Mouse (Mus musculus): ENCODE measurements around the gene Tmem53. TPM values are rescaled to one million over a fixed set of nuclear protein-coding genes. Genes with fewer than 3 reads are reported as not detected.
"Not testable (repeated sequence)": the region's sequence is repeated elsewhere in the genome, so short reads cannot be mapped to it uniquely, and the experiment has no call there.

Gene Tmem53
- polyA plus RNA-seq, 1 experiment from 2014 or later, result 6.7 TPM

- ATAC-seq (ENCODE audit: insufficient read depth), result no peak
Observed at GRCm38 (mm10) chr4:117252351-117252750, 600 bp downstream of the Tmem53 start.

GRCm38 (mm10) chr4:117252755-117253154, 1.0 kb downstream of the Tmem53 start:
- WGBS (ENCODE audit: insufficient replicate concordance), result 81% methylated on average over 5 of the region's 5 CpGs
- Histone ChIP-seq H3K9ac (no peak overlapping the region), H3K27me3 (peaks cover 10% of the 10 kb centered on the region; the same call in 1 of the 2 replicates), H3K4me1 (replicated peaks) (peaks cover 40% of the 10 kb centered on the region), H3K4me3 (replicated peaks) (peak overlapping the region; percentile 74; the same call in 1 of the 2 replicates), H3K27ac (replicated peaks) (peak overlapping the region; percentile 76; the same call in 1 of the 2 replicates), H3K36me3 (replicated peaks) (no peaks in the 10 kb centered on the region), H3K9me3 (replicated peaks) (no peaks in the 10 kb centered on the region), H3K4me2 (peak overlapping the region; percentile 91)
- no peak for ATAC-seq (ENCODE audit: insufficient read depth)

More at GRCm38 (mm10) chr4:117252351-117252750, 600 bp downstream of the Tmem53 start:
- Histone ChIP-seq H3K4me3 (replicated peaks) (peak overlapping the region; percentile 74), H3K27ac (replicated peaks) (peak overlapping the region; percentile 76), H3K4me2 (peak overlapping the region; percentile 91), H3K36me3 (replicated peaks) (no peaks in the 10 kb centered on the region), H3K9ac (peak overlapping the region; percentile 66), H3K27me3 (peaks cover 10% of the 10 kb centered on the region; the same call in 1 of the 2 replicates), H3K9me3 (replicated peaks) (no peaks in the 10 kb centered on the region), H3K4me1 (replicated peaks) (peaks cover 40% of the 10 kb centered on the region)
- 54% methylated on average over 5 of the region's 5 CpGs for WGBS (ENCODE audit: insufficient replicate concordance)

- Histone ChIP-seq H3K9ac (no peak overlapping the region), H3K27me3 (peaks cover 10% of the 10 kb centered on the region; the same call in 1 of the 2 replicates), H3K27ac (replicated peaks) (peak overlapping the region; percentile 76; the same call in 1 of the 2 replicates), H3K9me3 (replicated peaks) (no peaks in the 10 kb centered on the region), H3K4me2 (peak overlapping the region; percentile 91; the same call in 1 of the 2 replicates), H3K4me3 (replicated peaks) (no peak overlapping the region), H3K4me1 (replicated peaks) (peaks cover 40% of the 10 kb centered on the region), H3K36me3 (replicated peaks) (no peaks in the 10 kb centered on the region)
- ATAC-seq (ENCODE audit: insufficient read depth), result no peak
- 34% methylated on average over 12 of the region's 12 CpGs for WGBS (ENCODE audit: insufficient replicate concordance)
Observed at GRCm38 (mm10) chr4:117253218-117254016, 1.7 kb downstream of the Tmem53 start.

- WGBS (ENCODE audit: insufficient replicate concordance), result 11% methylated on average over 5 of the region's 5 CpGs
- H3K9ac ChIP-seq, result no peak overlapping the region
- H3K27me3 ChIP-seq, result peaks cover 10% of the 10 kb centered on the region; the same call in 1 of the 2 replicates
- ATAC-seq (ENCODE audit: insufficient read depth), result no peak
- H3K4me1 ChIP-seq (replicated peaks), result peaks cover 40% of the 10 kb centered on the region
- H3K4me2 ChIP-seq, result peak overlapping the region; percentile 23
- H3K27ac ChIP-seq (replicated peaks), result no peak overlapping the region
- no peak overlapping the region for H3K4me3 ChIP-seq (replicated peaks)
- H3K36me3 ChIP-seq (replicated peaks), result 0 out of 2 replicates have a peak, but pooled peaks cover 2% of the 10 kb centered on the region
- no peaks in the 10 kb centered on the region for H3K9me3 ChIP-seq (replicated peaks)
Observed at GRCm38 (mm10) chr4:117254017-117254627, 2.4 kb downstream of the Tmem53 start.

GRCm38 (mm10) chr4:117254672-117255071, 2.9 kb downstream of the Tmem53 start:
- 33% methylated on average over 6 of the region's 6 CpGs for WGBS (ENCODE audit: insufficient replicate concordance)
- Histone ChIP-seq H3K4me2 (no peak overlapping the region), H3K4me1 (replicated peaks) (peaks cover 40% of the 10 kb centered on the region), H3K27ac (replicated peaks) (no peak overlapping the region), H3K36me3 (replicated peaks) (0 out of 2 replicates have a peak, but pooled peaks cover 2% of the 10 kb centered on the region), H3K9ac (no peak overlapping the region), H3K27me3 (peaks cover 10% of the 10 kb centered on the region; the same call in 1 of the 2 replicates), H3K4me3 (replicated peaks) (no peak overlapping the region), H3K9me3 (replicated peaks) (no peaks in the 10 kb centered on the region)
- no peak for ATAC-seq (ENCODE audit: insufficient read depth)

GRCm38 (mm10) chr4:117259909-117260308, 8.2 kb downstream of the Tmem53 start:
- not testable (repeated sequence) for ATAC-seq (ENCODE audit: insufficient read depth); H3K4me3 ChIP-seq (replicated peaks); H3K27ac ChIP-seq (replicated peaks); H3K4me1 ChIP-seq (replicated peaks); H3K36me3 ChIP-seq (replicated peaks); H3K27me3 ChIP-seq; H3K9me3 ChIP-seq (replicated peaks); H3K4me2 ChIP-seq; H3K9ac ChIP-seq
- 59% methylated on average over 6 of the region's 6 CpGs for WGBS (ENCODE audit: insufficient replicate concordance)

- H3K9me3 ChIP-seq (replicated peaks), result no peaks in the 10 kb centered on the region
- H3K4me2 ChIP-seq, result no peak overlapping the region
- no peak for ATAC-seq (ENCODE audit: insufficient read depth)
- H3K9ac ChIP-seq, result no peak overlapping the region
- H3K36me3 ChIP-seq (replicated peaks), result 0 out of 2 replicates have a peak, but pooled peaks cover 2% of the 10 kb centered on the region
- WGBS (ENCODE audit: insufficient replicate concordance), result 67% methylated on average over 2 of the region's 2 CpGs
- no peaks in the 10 kb centered on the region for H3K4me1 ChIP-seq (replicated peaks)
- no peaks in the 10 kb centered on the region for H3K27me3 ChIP-seq
- H3K27ac ChIP-seq (replicated peaks), result no peak overlapping the region
- no peak overlapping the region for H3K4me3 ChIP-seq (replicated peaks)
Observed at GRCm38 (mm10) chr4:117261222-117261621, 9.5 kb downstream of the Tmem53 start.

GRCm38 (mm10) chr4:117262101-117262913, 10.6 kb downstream of the Tmem53 start:
- 58% methylated on average over 13 of the region's 13 CpGs for WGBS (ENCODE audit: insufficient replicate concordance)
- Histone ChIP-seq H3K9ac (no peak overlapping the region), H3K4me3 (replicated peaks) (no peak overlapping the region), H3K36me3 (replicated peaks) (0 out of 2 replicates have a peak, but pooled peaks cover 2% of the 10 kb centered on the region), H3K27me3 (no peaks in the 10 kb centered on the region), H3K4me1 (replicated peaks) (no peaks in the 10 kb centered on the region), H3K9me3 (replicated peaks) (no peaks in the 10 kb centered on the region), H3K4me2 (no peak overlapping the region), H3K27ac (replicated peaks) (no peak overlapping the region)
- ATAC-seq (ENCODE audit: insufficient read depth), result no peak

GRCm38 (mm10) chr4:117262987-117263386, 11.2 kb downstream of the Tmem53 start:
- no peak overlapping the region for H3K4me2 ChIP-seq
- 0 out of 2 replicates have a peak, but pooled peaks cover 2% of the 10 kb centered on the region for H3K36me3 ChIP-seq (replicated peaks)
- no peaks in the 10 kb centered on the region for H3K4me1 ChIP-seq (replicated peaks)
- H3K27me3 ChIP-seq, result no peaks in the 10 kb centered on the region
- H3K9ac ChIP-seq, result no peak overlapping the region
- H3K9me3 ChIP-seq (replicated peaks), result no peaks in the 10 kb centered on the region
- H3K4me3 ChIP-seq (replicated peaks), result no peak overlapping the region
- no peak for ATAC-seq (ENCODE audit: insufficient read depth)
- 47% methylated on average over 8 of the region's 8 CpGs for WGBS (ENCODE audit: insufficient replicate concordance)
- H3K27ac ChIP-seq (replicated peaks), result no peak overlapping the region

- no peaks in the 10 kb centered on the region for H3K9me3 ChIP-seq (replicated peaks)
- 2% methylated on average over 2 of the region's 2 CpGs for WGBS (ENCODE audit: insufficient replicate concordance)
- H3K9ac ChIP-seq, result no peak overlapping the region
- peaks cover 11% of the 10 kb centered on the region for H3K36me3 ChIP-seq (replicated peaks)
- H3K27me3 ChIP-seq, result no peaks in the 10 kb centered on the region
- H3K27ac ChIP-seq (replicated peaks), result no peak overlapping the region
- no peak overlapping the region for H3K4me2 ChIP-seq
- no peak overlapping the region for H3K4me3 ChIP-seq (replicated peaks)
- no peak for ATAC-seq (ENCODE audit: insufficient read depth)
- H3K4me1 ChIP-seq (replicated peaks), result no peaks in the 10 kb centered on the region
Observed at GRCm38 (mm10) chr4:117267284-117267683, 15.5 kb downstream of the Tmem53 start.
